Mouse (Mus musculus) small intestine, adult 2 months (tissue): ENCODE measurements around the gene Apoe. TPM values are rescaled to one million over a fixed set of nuclear protein-coding genes. Genes with fewer than 3 reads are reported as not detected.
"Not testable (repeated sequence)": the region's sequence is repeated elsewhere in the genome, so short reads cannot be mapped to it uniquely, and the experiment has no call there.

ENCODE experiments used
- H3K27ac ChIP-seq: fragments of 200-500 bp; 2 replicates; pipeline ENCODE4 v1.5.1; 2012; ENCODE audit warnings: low read depth, low read length, control low read depth, inconsistent platforms; ENCODE audit not compliant: insufficient read depth
- H3K27me3 ChIP-seq: fragments of 200-500 bp; 2 replicates; pipeline ENCODE4 v1.6.1; 2012; ENCODE audit warnings: mild to moderate bottlenecking, moderate library complexity, low read length, inconsistent platforms; ENCODE audit not compliant: control insufficient read depth, insufficient read depth
- H3K36me3 ChIP-seq: fragments of 200-500 bp; 2 replicates; pipeline ENCODE4 v1.6.1; 2012; ENCODE audit warnings: mild to moderate bottlenecking, low read length, control low read depth, inconsistent platforms; ENCODE audit not compliant: control insufficient read depth, insufficient read depth
- H3K4me1 ChIP-seq: fragments of 200-500 bp; 2 replicates; pipeline ENCODE4 v1.6.1; 2012; ENCODE audit warnings: low read length, inconsistent platforms, mixed read lengths; ENCODE audit not compliant: control insufficient read depth, insufficient read depth, insufficient read length
- H3K4me3 ChIP-seq: fragments of 200-500 bp; 2 replicates; pipeline ENCODE4 v1.5.1; 2012; ENCODE audit warnings: low read depth, mild to moderate bottlenecking, control low read depth, inconsistent platforms, low read length, moderate library complexity
- CTCF ChIP-seq: fragments of 200-500 bp; IDR thresholded peaks from 2 replicates; pipeline ENCODE4 v1.5.1; 2012; ENCODE audit warnings: low read depth, mild to moderate bottlenecking, control low read depth, inconsistent platforms, low read length, moderate library complexity, mixed read lengths; ENCODE audit not compliant: insufficient replicate concordance, insufficient read length; ENCODE audit errors: extremely low read depth
- POLR2A ChIP-seq: fragments of 200-500 bp; IDR thresholded peaks from 2 replicates; pipeline ENCODE4 v1.6.1; 2012; ENCODE audit warnings: low read depth, mild to moderate bottlenecking, control low read depth, inconsistent platforms, low read length, moderate library complexity
- WGBS: fragments of 180-500 bp; shearing (Covaris S2); methylation state at CpG from one replicate; pipeline ENCODE4 v1.1.7; 2018; 5-methylcytosine and 5-hydroxymethylcytosine counted together
- polyA plus RNA-seq: library from polyadenylated mRNA; depleted of rRNA; stranded (reverse); fragments of >200 nt; gene quantifications from 2 replicates; pipeline ENCODE4 v1.2.3, GENCODE M21; 2012

Gene Apoe
- polyA plus RNA-seq, 1 experiment: 591 TPM

- Histone ChIP-seq H3K4me3 (no peak overlapping the region), H3K36me3 (no peaks in the 10 kb centered on the region), H3K27me3 (no peaks in the 10 kb centered on the region), H3K27ac (no peak overlapping the region), H3K4me1 (peaks cover 15% of the 10 kb centered on the region)
- TF ChIP-seq POLR2A: no peak
- WGBS: 44% methylated on average over 4 of the region's 4 CpGs
These were observed 8.1 kb downstream of the Apoe start for GRCm38 (mm10) chr7:19690845-19691244.

- no peaks in the 10 kb centered on the region for H3K36me3 ChIP-seq
- H3K4me1 ChIP-seq: peaks cover 11% of the 10 kb centered on the region
- 100% methylated on average over 2 of the region's 2 CpGs for WGBS
- TF ChIP-seq CTCF (no peak), POLR2A (no peak)
- H3K27me3 ChIP-seq: no peaks in the 10 kb centered on the region
- H3K27ac ChIP-seq: no peak overlapping the region
- H3K4me3 ChIP-seq: no peak overlapping the region
These were observed 10.4 kb downstream of the Apoe start for GRCm38 (mm10) chr7:19688611-19689010.

GRCm38 (mm10) chr7:19688101-19688500 is 10.9 kb downstream of the Apoe start:
- Histone ChIP-seq H3K4me3 (no peak overlapping the region), H3K27ac (no peak overlapping the region), H3K27me3 (no peaks in the 10 kb centered on the region), H3K4me1 (peaks cover 11% of the 10 kb centered on the region), H3K36me3 (no peaks in the 10 kb centered on the region)
- no peak for TF ChIP-seq CTCF
- no peak for TF ChIP-seq POLR2A
- WGBS: 93% methylated on average over 10 of the region's 10 CpGs

- not testable (repeated sequence) for H3K36me3 ChIP-seq, H3K4me3 ChIP-seq, H3K27me3 ChIP-seq, H3K4me1 ChIP-seq, H3K27ac ChIP-seq
- 44% methylated on average over 8 of the region's 8 CpGs for WGBS
These were observed 11.9 kb downstream of the Apoe start for GRCm38 (mm10) chr7:19686927-19687583.

GRCm38 (mm10) chr7:19686521-19686920 is 12.5 kb downstream of the Apoe start:
- H3K27ac ChIP-seq: no peak overlapping the region
- no peaks in the 10 kb centered on the region for H3K27me3 ChIP-seq
- H3K4me3 ChIP-seq: no peak overlapping the region
- 82% methylated on average over 6 of the region's 6 CpGs for WGBS
- peaks cover 6% of the 10 kb centered on the region; the same call in 1 of the 2 replicates for H3K4me1 ChIP-seq
- H3K36me3 ChIP-seq: no peaks in the 10 kb centered on the region
- TF ChIP-seq POLR2A: no peak

- Histone ChIP-seq H3K27ac (no peak overlapping the region), H3K4me3 (no peak overlapping the region), H3K36me3 (no peaks in the 10 kb centered on the region), H3K4me1 (peaks cover 9% of the 10 kb centered on the region; the same call in 1 of the 2 replicates), H3K27me3 (no peaks in the 10 kb centered on the region)
- 69% methylated on average over 4 of the region's 4 CpGs for WGBS
- TF ChIP-seq POLR2A (no peak), CTCF (no peak)
These were observed 13.6 kb downstream of the Apoe start for GRCm38 (mm10) chr7:19685374-19685773.

GRCm38 (mm10) chr7:19683771-19684201 is 15.2 kb downstream of the Apoe start:
- peak overlapping the region; percentile 1; the same call in 1 of the 2 replicates for H3K27ac ChIP-seq
- TF ChIP-seq CTCF: no peak

GRCm38 (mm10) chr7:19682979-19683378 is 16.0 kb downstream of the Apoe start:
- H3K4me1 ChIP-seq: peaks cover 23% of the 10 kb centered on the region; the same call in 1 of the 2 replicates
- no peak overlapping the region for H3K4me3 ChIP-seq
- no peak overlapping the region for H3K27ac ChIP-seq
- WGBS: 72% methylated on average over 3 of the region's 3 CpGs
- H3K36me3 ChIP-seq: no peaks in the 10 kb centered on the region
- TF ChIP-seq POLR2A (no peak), CTCF (no peak)
- H3K27me3 ChIP-seq: no peaks in the 10 kb centered on the region

More at GRCm38 (mm10) chr7:19683771-19684201, 15.2 kb downstream of the Apoe start:
- Histone ChIP-seq H3K36me3 (no peaks in the 10 kb centered on the region), H3K4me3 (no peak overlapping the region), H3K4me1 (peaks cover 16% of the 10 kb centered on the region; the same call in 1 of the 2 replicates), H3K27me3 (no peaks in the 10 kb centered on the region)
- WGBS: 91% methylated on average over 6 of the region's 6 CpGs
